Mouse (Mus musculus) midbrain, embryonic 12.5 days (tissue): ENCODE data around the gene Ptprb. TPM values are rescaled to one million over a fixed set of nuclear protein-coding genes. Genes with fewer than 3 reads are reported as not detected.

Source experiments
- ATAC-seq: fragments of 200-750 bp; cut with Nextera tagmentation; 2 replicates; pipeline ENCODE4 v1.8.0; 2017; ENCODE audit warnings: low read depth, moderate TSS enrichment, moderate library complexity; ENCODE audit not compliant: low FRiP score
- H3K27ac ChIP-seq: fragments of 300-500 bp; sonication (generic); replicated peaks from 2 replicates; pipeline ENCODE4 v1.5.1; 2016; ENCODE audit warnings: mild to moderate bottlenecking
- H3K27me3 ChIP-seq: fragments of 300-500 bp; sonication (generic); 2 replicates; pipeline ENCODE4 v1.6.1; 2016; ENCODE audit warnings: mild to moderate bottlenecking
- H3K36me3 ChIP-seq: fragments of 300-500 bp; sonication (generic); 2 replicates; pipeline ENCODE4 v1.6.1; 2016
- H3K4me1 ChIP-seq: fragments of 300-500 bp; sonication (generic); 2 replicates; pipeline ENCODE4 v1.6.1; 2016
- H3K4me2 ChIP-seq: fragments of 300-500 bp; sonication (generic); replicated peaks from 2 replicates; pipeline ENCODE4 v1.6.1; 2016; ENCODE audit warnings: mild to moderate bottlenecking, moderate library complexity
- H3K4me3 ChIP-seq: fragments of 300-500 bp; sonication (generic); 2 replicates; pipeline ENCODE4 v1.5.1; 2016; ENCODE audit warnings: mild to moderate bottlenecking
- H3K9ac ChIP-seq: fragments of 300-500 bp; sonication (generic); replicated peaks from 2 replicates; pipeline ENCODE4 v1.6.1; 2016; ENCODE audit warnings: mild to moderate bottlenecking, moderate library complexity
- H3K9me3 ChIP-seq: fragments of 300-500 bp; sonication (generic); 2 replicates; pipeline ENCODE4 v1.6.1; 2016; ENCODE audit warnings: mild to moderate bottlenecking
- WGBS: fragments of 180-500 bp; shearing (Covaris S2); methylation state at CpG from one replicate; pipeline ENCODE4 v1.1.7; 2016; 5-methylcytosine and 5-hydroxymethylcytosine counted together
- polyA plus RNA-seq: library from polyadenylated mRNA; unstranded; fragments of >200 nt; fragmentation: Nextera tagmentation; extraction: Ambion mirVana; gene quantifications from 2 replicates; pipeline ENCODE4 v1.2.1, GENCODE M21; 2016

The Ptprb gene
- polyA plus RNA-seq, 1 experiment from 2014 or later = 4.2 TPM

DNA sequence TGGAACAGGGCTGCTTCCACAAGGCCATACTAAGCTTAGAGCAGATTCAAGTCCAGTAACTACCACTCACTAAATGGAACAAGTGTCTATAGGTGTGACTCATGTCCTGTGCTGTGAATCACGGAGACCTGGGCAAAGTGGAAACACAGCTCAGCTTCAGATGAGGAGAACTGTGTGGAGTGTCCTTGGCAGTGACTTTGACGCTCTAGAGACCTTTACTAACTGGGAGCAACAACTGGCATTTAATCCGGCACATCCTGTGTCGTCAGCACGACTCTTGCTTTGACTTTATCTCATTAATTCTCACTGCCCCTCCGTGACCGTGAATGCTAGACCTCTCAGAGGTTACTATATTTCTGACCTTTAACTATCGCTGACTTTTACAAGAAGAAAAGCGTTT is 135.5 kb downstream of the Ptprb start:
- no peak overlapping the region for H3K9ac ChIP-seq
- H3K27ac ChIP-seq = no peak overlapping the region
- ATAC-seq = no peak
- no peak overlapping the region for H3K4me2 ChIP-seq
- no peak overlapping the region for H3K4me3 ChIP-seq
- H3K4me1 ChIP-seq = no peaks in the 10 kb centered on the region
- H3K9me3 ChIP-seq = peaks cover 3% of the 10 kb centered on the region; the same call in 1 of the 2 replicates
- no peaks in the 10 kb centered on the region for H3K27me3 ChIP-seq
- H3K36me3 ChIP-seq = no peaks in the 10 kb centered on the region
- WGBS = 57% methylated on average over 9 of the region's 9 CpGs

DNA sequence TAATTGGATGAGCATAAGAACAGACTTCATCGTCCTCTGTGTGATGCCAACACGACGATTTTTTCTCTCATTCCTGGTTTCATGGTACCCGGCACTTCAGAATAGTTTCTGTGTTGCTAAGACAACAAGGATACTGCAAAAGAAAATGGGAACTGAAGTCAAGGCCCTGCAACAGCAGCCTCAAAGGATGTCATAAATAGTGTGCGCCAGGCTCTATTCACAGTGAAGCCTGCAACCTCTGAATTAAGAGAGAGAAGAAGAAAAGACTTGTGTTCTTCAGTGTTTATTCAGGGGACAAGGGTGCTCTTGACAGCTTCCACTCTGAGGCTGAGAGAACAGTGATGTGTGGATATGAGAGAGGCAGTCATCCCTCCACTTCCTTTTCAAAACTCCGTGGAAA is 140.8 kb downstream of the Ptprb start:
- 36% methylated on average over 6 of the region's 6 CpGs for WGBS
- Histone ChIP-seq H3K9ac (no peak overlapping the region), H3K27me3 (no peaks in the 10 kb centered on the region), H3K4me3 (no peak overlapping the region), H3K36me3 (no peaks in the 10 kb centered on the region), H3K27ac (no peak overlapping the region), H3K4me1 (peaks cover 7% of the 10 kb centered on the region; the same call in 1 of the 2 replicates), H3K4me2 (no peak overlapping the region), H3K9me3 (peaks cover 3% of the 10 kb centered on the region; the same call in 1 of the 2 replicates)
- ATAC-seq = no peak

DNA sequence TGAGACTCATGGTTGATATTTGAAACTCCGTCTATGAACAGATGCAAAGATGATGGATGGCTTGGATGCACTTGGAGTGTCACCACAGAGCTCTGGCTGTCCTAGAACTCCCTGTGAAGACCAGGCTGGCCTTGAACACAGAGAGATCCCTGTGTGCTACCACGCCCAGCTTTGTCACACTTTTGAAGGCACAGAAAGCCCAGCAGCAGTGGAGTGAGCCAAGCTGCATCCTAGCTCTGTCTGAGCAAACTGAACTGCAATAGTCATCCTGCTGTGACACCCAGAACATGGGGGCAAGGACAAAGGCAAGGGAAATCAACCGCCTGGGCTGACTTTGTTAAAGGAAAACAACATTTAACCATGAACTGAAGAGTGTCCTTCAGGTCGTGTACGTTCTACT is 141.4 kb downstream of the Ptprb start:
- ATAC-seq = no peak

DNA sequence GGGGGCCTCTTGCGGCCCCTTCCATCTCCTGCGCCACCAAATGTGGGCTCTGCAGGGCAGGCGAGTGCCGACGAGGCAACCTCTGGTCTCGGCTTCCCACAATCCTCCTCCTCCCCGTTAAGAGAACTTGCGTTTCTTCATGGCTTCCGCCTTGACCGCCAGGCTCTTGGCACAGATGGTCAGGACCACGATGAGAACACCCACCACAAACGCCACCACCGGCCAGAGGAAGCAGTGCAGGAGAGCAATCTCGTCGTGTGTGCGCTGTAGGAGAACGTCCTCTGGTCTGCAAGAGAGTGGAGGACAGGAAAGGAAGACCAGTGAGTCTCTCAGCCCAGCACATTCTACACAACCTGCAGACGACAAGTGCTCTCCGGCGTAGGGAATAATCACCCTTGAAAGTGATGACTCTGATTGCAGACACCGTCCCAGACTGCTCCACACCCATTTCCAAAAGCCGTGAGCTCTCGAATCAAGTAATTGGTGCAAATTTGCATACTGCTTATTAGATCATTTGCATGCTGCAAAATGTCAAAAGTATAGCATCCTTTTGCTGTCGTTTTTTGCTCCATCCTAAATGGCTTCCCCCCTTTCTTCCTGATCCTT is 142.9 kb downstream of the Ptprb start:
- 70% methylated on average over 24 of the region's 24 CpGs for WGBS
- peaks cover 3% of the 10 kb centered on the region; the same call in 1 of the 2 replicates for H3K9me3 ChIP-seq
- no peaks in the 10 kb centered on the region for H3K36me3 ChIP-seq
- H3K9ac ChIP-seq = no peak overlapping the region
- peaks cover 7% of the 10 kb centered on the region; the same call in 1 of the 2 replicates for H3K4me1 ChIP-seq
- H3K27me3 ChIP-seq = no peaks in the 10 kb centered on the region
- no peak overlapping the region for H3K27ac ChIP-seq
- H3K4me2 ChIP-seq = no peak overlapping the region
- no peak for ATAC-seq
- H3K4me3 ChIP-seq = no peak overlapping the region

More for the DNA sequence above, 141.4 kb downstream of the Ptprb start:
- Histone ChIP-seq H3K9me3 (peaks cover 3% of the 10 kb centered on the region; the same call in 1 of the 2 replicates), H3K4me1 (peaks cover 7% of the 10 kb centered on the region; the same call in 1 of the 2 replicates), H3K4me2 (no peak overlapping the region), H3K27me3 (no peaks in the 10 kb centered on the region), H3K9ac (no peak overlapping the region), H3K36me3 (no peaks in the 10 kb centered on the region), H3K4me3 (no peak overlapping the region), H3K27ac (0 out of 2 replicates have a peak overlapping the region, but pooled peaks have one; percentile 0)
- WGBS = 77% methylated on average over 5 of the region's 5 CpGs

DNA sequence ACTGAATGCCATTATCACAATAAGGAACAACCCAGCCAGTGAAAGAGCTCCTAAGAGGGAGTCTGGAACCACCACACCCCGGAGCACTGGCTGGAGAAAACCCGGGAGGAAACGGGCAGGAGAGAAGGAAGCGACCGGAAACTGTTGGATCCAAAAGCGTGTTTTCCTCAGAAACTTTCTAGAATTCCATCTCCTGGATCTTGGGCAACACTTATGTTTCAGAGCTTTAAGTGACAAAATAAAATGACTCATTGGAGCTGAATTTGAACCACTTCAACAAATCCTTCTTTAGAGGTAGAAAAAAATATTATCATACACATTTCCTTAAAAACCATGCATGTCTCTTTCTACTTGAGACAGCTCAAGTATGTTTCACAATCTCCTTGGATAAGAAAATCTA is 145.7 kb downstream of the Ptprb start:
- ATAC-seq = no peak
- Histone ChIP-seq H3K27ac (no peak overlapping the region), H3K9me3 (no peaks in the 10 kb centered on the region), H3K4me2 (no peak overlapping the region), H3K27me3 (no peaks in the 10 kb centered on the region), H3K9ac (no peak overlapping the region), H3K4me3 (no peak overlapping the region), H3K4me1 (peaks cover 7% of the 10 kb centered on the region; the same call in 1 of the 2 replicates), H3K36me3 (no peaks in the 10 kb centered on the region)
- 81% methylated on average over 6 of the region's 6 CpGs for WGBS

DNA sequence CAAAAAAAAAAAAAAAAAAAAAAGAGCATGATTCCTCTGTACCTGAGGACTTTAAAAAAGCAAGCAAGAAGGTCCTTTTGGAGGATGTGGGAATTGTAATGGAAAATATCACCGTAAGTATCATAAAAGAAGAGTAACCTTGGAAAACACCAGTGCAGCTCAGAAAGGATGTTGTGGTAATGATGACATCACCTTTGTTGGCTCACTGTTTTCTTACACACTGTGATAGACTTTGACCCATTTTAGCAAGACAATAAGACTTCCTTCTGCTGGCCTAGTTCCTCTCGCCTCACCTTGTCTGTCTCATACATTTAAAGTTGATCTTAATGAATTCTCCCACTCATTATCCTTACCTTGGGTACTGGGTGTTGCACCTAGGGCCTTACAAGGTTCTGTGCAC is 147.2 kb downstream of the Ptprb start:
- H3K4me3 ChIP-seq = no peak overlapping the region
- H3K9me3 ChIP-seq = no peaks in the 10 kb centered on the region
- H3K27ac ChIP-seq = no peak overlapping the region
- no peaks in the 10 kb centered on the region for H3K36me3 ChIP-seq
- H3K4me1 ChIP-seq = no peaks in the 10 kb centered on the region
- H3K27me3 ChIP-seq = no peaks in the 10 kb centered on the region
- no peak overlapping the region for H3K4me2 ChIP-seq
- no peak for ATAC-seq
- WGBS = 89% methylated on average over 2 of the region's 2 CpGs
- no peak overlapping the region for H3K9ac ChIP-seq

- H3K4me3 ChIP-seq = no peak overlapping the region
- 89% methylated on average over 6 of the region's 6 CpGs for WGBS
- H3K4me1 ChIP-seq = no peaks in the 10 kb centered on the region
- H3K9me3 ChIP-seq = peaks cover 4% of the 10 kb centered on the region; the same call in 1 of the 2 replicates
- no peak for ATAC-seq
- H3K27ac ChIP-seq = no peak overlapping the region
- no peaks in the 10 kb centered on the region for H3K27me3 ChIP-seq
- no peak overlapping the region for H3K4me2 ChIP-seq
- no peaks in the 10 kb centered on the region for H3K36me3 ChIP-seq
- no peak overlapping the region for H3K9ac ChIP-seq
Observed at GRCm38 (mm10) chr10:116424921-116425320, 149.6 kb downstream of the Ptprb start.

- no peak for ATAC-seq
- H3K4me2 ChIP-seq = no peak overlapping the region
- 87% methylated on average over 7 of the region's 7 CpGs for WGBS
- H3K9ac ChIP-seq = no peak overlapping the region
- H3K27ac ChIP-seq = no peak overlapping the region
- H3K27me3 ChIP-seq = no peaks in the 10 kb centered on the region
- H3K4me1 ChIP-seq = no peaks in the 10 kb centered on the region
- peaks cover 4% of the 10 kb centered on the region; the same call in 1 of the 2 replicates for H3K9me3 ChIP-seq
- no peak overlapping the region for H3K4me3 ChIP-seq
- no peaks in the 10 kb centered on the region for H3K36me3 ChIP-seq
Observed at GRCm38 (mm10) chr10:116426176-116426575, 150.9 kb downstream of the Ptprb start.

DNA sequence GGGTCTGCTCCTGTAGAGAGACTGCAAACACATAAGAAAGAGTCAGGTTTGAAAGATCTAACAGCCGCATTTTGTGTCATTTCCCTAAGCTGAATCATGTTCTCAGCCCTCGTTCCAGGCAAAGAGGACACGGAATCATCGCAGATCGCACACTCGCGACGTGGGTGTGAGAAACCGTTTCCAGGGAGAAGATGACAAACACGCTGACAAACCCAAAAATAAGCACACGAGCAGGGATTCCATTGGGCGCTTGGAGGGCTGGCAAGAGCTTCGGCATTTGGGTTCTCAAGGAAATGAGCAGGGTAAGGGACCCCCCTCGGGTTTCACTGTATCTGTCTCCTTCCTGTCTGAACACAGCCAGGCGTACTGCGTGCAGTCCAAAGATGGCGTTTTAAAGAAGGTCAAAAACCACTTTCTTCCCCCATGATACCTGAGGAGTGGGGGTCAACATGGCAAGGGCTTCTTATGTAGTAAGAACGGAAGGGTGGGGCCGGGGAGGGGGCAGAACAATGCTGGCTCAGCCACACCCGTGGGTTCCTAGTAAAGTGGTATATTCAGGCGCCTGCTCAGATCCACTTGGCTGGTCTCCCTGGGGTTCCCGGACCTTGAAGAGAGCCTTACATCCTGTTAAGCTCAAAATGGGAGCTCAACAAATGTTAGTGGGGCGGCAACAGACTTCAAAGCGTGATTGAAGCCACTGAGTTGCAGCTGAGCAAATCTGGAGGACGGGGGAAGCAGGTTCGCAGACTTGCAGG is 152.9 kb downstream of the Ptprb start:
- H3K27me3 ChIP-seq = no peaks in the 10 kb centered on the region
- 94% methylated on average over 26 of the region's 26 CpGs for WGBS
- H3K4me3 ChIP-seq = no peak overlapping the region
- H3K4me2 ChIP-seq = no peak overlapping the region
- H3K4me1 ChIP-seq = no peaks in the 10 kb centered on the region
- no peak for ATAC-seq
- peaks cover 4% of the 10 kb centered on the region; the same call in 1 of the 2 replicates for H3K9me3 ChIP-seq
- H3K27ac ChIP-seq = no peak overlapping the region
- no peak overlapping the region for H3K9ac ChIP-seq
- H3K36me3 ChIP-seq = no peaks in the 10 kb centered on the region

DNA sequence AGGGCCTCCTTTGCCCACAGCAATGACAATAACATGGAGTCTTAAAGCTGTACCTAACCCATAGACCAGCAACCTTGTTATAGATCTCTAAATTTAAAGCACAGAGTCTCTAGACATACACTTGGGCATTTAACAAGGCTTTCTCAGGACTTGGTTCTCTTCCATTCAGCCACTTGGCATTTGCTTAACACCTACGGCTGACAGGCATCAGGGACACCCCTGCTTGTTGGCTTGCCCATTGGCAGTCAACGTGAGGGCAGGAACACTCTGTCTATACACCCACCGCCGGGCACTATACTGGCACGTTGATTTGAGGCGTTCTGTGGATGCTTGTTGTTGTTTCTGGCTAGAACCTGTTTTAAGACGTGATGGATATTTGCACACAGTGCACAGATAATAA is 157.1 kb downstream of the Ptprb start:
- 91% methylated on average over 7 of the region's 7 CpGs for WGBS
- H3K9ac ChIP-seq = no peak overlapping the region
- no peak overlapping the region for H3K4me3 ChIP-seq
- H3K9me3 ChIP-seq = peaks cover 4% of the 10 kb centered on the region; the same call in 1 of the 2 replicates
- H3K4me1 ChIP-seq = no peaks in the 10 kb centered on the region
- ATAC-seq = no peak
- no peak overlapping the region for H3K4me2 ChIP-seq
- no peak overlapping the region for H3K27ac ChIP-seq
- H3K27me3 ChIP-seq = no peaks in the 10 kb centered on the region
- no peaks in the 10 kb centered on the region for H3K36me3 ChIP-seq

DNA sequence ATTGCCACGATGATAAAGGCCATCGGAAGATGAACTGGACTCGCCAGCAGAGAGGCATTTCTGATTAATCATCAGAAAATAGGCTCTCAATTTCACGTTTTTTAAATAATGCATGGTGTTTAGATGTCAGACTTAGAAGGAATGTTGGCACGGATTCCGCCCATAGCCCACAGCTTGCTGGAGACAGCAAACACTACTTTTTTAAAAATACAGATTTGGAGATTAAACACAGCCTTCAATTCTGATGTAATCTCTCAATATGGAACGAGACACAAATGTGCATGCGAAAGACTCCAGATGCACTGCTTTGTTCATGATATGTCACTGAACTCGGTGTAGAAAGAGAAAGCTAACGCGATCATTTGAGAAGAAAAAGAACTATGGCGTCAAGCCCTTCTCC is 160.1 kb downstream of the Ptprb start:
- WGBS = 90% methylated on average over 12 of the region's 12 CpGs
- Histone ChIP-seq H3K27ac (no peak overlapping the region), H3K4me3 (no peak overlapping the region), H3K27me3 (no peaks in the 10 kb centered on the region), H3K4me2 (no peak overlapping the region), H3K36me3 (0 out of 2 replicates have a peak, but pooled peaks cover 5% of the 10 kb centered on the region), H3K9ac (no peak overlapping the region), H3K4me1 (no peaks in the 10 kb centered on the region), H3K9me3 (0 out of 2 replicates have a peak, but pooled peaks cover 6% of the 10 kb centered on the region)
- no peak for ATAC-seq
